Mouse (Mus musculus): ENCODE data around the gene Btbd7.

GRCm38 (mm10) chr12:102887366-102887765, 9.1 kb upstream of the Btbd7 start:
- TF ChIP-seq CTCF (IDR thresholded peaks at IDR 0.05; ENCODE audit: low read depth) = no peak
- TF ChIP-seq EP300 (IDR thresholded peaks at IDR 0.05; ENCODE audit: low read depth) = no peak
